10 mouse cellular contexts compared by ENCODE assay signal in the genomic region with DNA sequence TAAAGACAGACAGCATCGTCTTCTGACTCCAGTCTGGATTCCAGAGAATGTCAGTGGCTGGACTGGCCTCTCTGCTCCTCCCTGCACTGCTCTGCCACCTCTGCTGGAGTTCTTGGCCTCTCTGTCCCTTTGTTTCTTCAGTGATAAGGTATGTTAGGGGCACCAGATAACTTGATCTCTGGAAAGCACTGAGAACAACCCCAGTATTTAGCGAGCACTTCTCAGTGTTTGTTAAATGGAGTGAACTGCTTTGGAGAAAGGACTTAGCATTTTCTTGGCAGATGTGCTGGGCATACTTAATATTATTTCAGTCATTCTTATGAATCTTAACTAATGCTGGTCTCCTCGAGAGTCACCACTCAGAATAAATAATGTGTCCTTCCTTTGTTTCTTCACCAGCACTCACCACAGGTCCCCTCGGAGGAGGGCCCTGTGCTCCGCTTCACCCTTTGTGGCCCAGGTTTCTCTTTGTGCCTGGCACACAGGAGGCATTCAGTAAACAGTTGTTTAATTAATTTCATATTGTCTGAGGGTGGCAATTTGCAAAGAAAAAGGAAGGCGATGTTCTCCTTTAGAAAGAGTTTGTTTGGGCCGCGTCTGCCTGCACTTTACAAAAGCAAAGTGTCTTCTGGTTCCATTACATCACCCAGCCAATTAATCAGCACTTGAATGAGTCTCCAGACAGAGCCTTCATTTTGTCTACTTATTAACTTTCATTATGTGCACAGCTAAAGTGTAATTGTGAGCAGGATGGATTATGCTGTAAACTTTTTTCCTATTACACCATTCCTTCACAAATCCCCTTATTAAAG.
A peak's percentile ranks its signal among the peaks of the same experiment; 100 is the strongest.
DNase-seq lines count a peak whose midpoint lies in the region; ATAC-seq and TF ChIP-seq lines count a peak whose summit lies in the region.
"Had no signal": no experiment of that assay in that cellular context is flagged by ENCODE, and none has a peak within 500 bp of the region (broad histone marks: within the 10 kb centered on the region; RNA-seq: fewer than 3 reads in every experiment).

No protein-coding gene starts in this region.

- H3K36me3 ChIP-seq in kidney, embryonic 16.5 days (ENCODE audit: insufficient read depth, low read length) = no peaks in the 10 kb centered on the region
- no peaks in the 10 kb centered on the region for H3K36me3 ChIP-seq in forebrain, embryonic 13.5 days (ENCODE audit: poor library complexity, severe bottlenecking)
- no peaks in the 10 kb centered on the region for H3K36me3 ChIP-seq in hindbrain, embryonic 13.5 days
- H3K36me3 ChIP-seq in neural tube, embryonic 13.5 days = no peaks in the 10 kb centered on the region
- no peaks in the 10 kb centered on the region for H3K36me3 ChIP-seq in intestine, postnatal 0 days (ENCODE audit: control insufficient read depth, insufficient read depth)
- H3K36me3 ChIP-seq: embryonic facial prominence, embryonic 12.5 days had no signal

- no peak overlapping the region for H3K4me3 ChIP-seq in kidney, embryonic 16.5 days (ENCODE audit: low read length)
- no peak overlapping the region for H3K4me3 ChIP-seq in forebrain, embryonic 13.5 days
- H3K4me3 ChIP-seq in hindbrain, embryonic 13.5 days = no peak overlapping the region
- no peak overlapping the region for H3K4me3 ChIP-seq in neural tube, embryonic 13.5 days
- H3K4me3 ChIP-seq in intestine, postnatal 0 days (ENCODE audit: low read depth, low read length) = no peak overlapping the region
- H3K4me3 ChIP-seq: embryonic facial prominence, embryonic 12.5 days had no signal

- WGBS in kidney, embryonic 16.5 days = 29% methylated on average over 8 of the region's 8 CpGs
- 5% methylated on average over 8 of the region's 8 CpGs for WGBS in forebrain, embryonic 13.5 days
- WGBS in hindbrain, embryonic 13.5 days = 9% methylated on average over 8 of the region's 8 CpGs
- 11% methylated on average over 8 of the region's 8 CpGs for WGBS in neural tube, embryonic 13.5 days
- WGBS in intestine, postnatal 0 days = 34% methylated on average over 8 of the region's 8 CpGs

- H3K27ac ChIP-seq in kidney, embryonic 16.5 days (ENCODE audit: low read length) = no peak overlapping the region
- H3K27ac ChIP-seq in forebrain, embryonic 13.5 days = peak overlapping the region; percentile 37; the same call in 1 of the 2 replicates
- no peak overlapping the region for H3K27ac ChIP-seq in hindbrain, embryonic 13.5 days
- 0 out of 2 replicates have a peak overlapping the region, but pooled peaks have one; percentile 18 for H3K27ac ChIP-seq in neural tube, embryonic 13.5 days (replicated peaks)
- H3K27ac ChIP-seq in intestine, postnatal 0 days (ENCODE audit: low read depth, low read length) = no peak overlapping the region
- H3K27ac ChIP-seq: embryonic facial prominence, embryonic 12.5 days; macrophage had no signal

- peaks cover 13% of the 10 kb centered on the region for H3K27me3 ChIP-seq in kidney, embryonic 16.5 days (ENCODE audit: insufficient read depth, low read length)
- H3K27me3 ChIP-seq in forebrain, embryonic 13.5 days = peaks cover 70% of the 10 kb centered on the region
- H3K27me3 ChIP-seq in hindbrain, embryonic 13.5 days = peaks cover 16% of the 10 kb centered on the region
- H3K27me3 ChIP-seq in neural tube, embryonic 13.5 days = peaks cover 37% of the 10 kb centered on the region
- H3K27me3 ChIP-seq in intestine, postnatal 0 days (replicated peaks; ENCODE audit: control insufficient read depth, insufficient read depth, low read length) = no peaks in the 10 kb centered on the region
- H3K27me3 ChIP-seq: embryonic facial prominence, embryonic 12.5 days had no signal

- no peaks in the 10 kb centered on the region for H3K9me3 ChIP-seq in kidney, embryonic 16.5 days (ENCODE audit: low read length)
- H3K9me3 ChIP-seq in forebrain, embryonic 13.5 days (replicated peaks) = no peaks in the 10 kb centered on the region
- H3K9me3 ChIP-seq in hindbrain, embryonic 13.5 days = no peaks in the 10 kb centered on the region
- H3K9me3 ChIP-seq in neural tube, embryonic 13.5 days = no peaks in the 10 kb centered on the region
- no peaks in the 10 kb centered on the region for H3K9me3 ChIP-seq in intestine, postnatal 0 days (ENCODE audit: control insufficient read depth)
- H3K9me3 ChIP-seq: embryonic facial prominence, embryonic 12.5 days had no signal

- no peak overlapping the region for H3K9ac ChIP-seq in kidney, embryonic 16.5 days (replicated peaks; ENCODE audit: low read length)
- H3K9ac ChIP-seq in forebrain, embryonic 13.5 days = 0 out of 2 replicates have a peak overlapping the region, but pooled peaks have one; percentile 17
- H3K9ac ChIP-seq in hindbrain, embryonic 13.5 days = no peak overlapping the region
- H3K9ac ChIP-seq in neural tube, embryonic 13.5 days = no peak overlapping the region
- H3K9ac ChIP-seq in intestine, postnatal 0 days (ENCODE audit: low read depth, low read length) = no peak overlapping the region
- H3K9ac ChIP-seq: embryonic facial prominence, embryonic 12.5 days had no signal

- peak; percentile 47; the same call in 1 of the 2 replicates for ATAC-seq in kidney, embryonic 16.5 days (ENCODE audit: low FRiP score, low TSS enrichment)
- ATAC-seq in forebrain, embryonic 13.5 days = peak; percentile 86
- ATAC-seq in hindbrain, embryonic 13.5 days (ENCODE audit: low FRiP score) = peak; percentile 75
- ATAC-seq in neural tube, embryonic 13.5 days (ENCODE audit: low read depth) = peak; percentile 51; the same call in 1 of the 2 replicates
- ATAC-seq in intestine, postnatal 0 days = no peak

- TF ChIP-seq CTCF in intestine, postnatal 0 days (IDR thresholded peaks at IDR 0.05; ENCODE audit: low read depth) = no peak

- DNase-seq in kidney, adult 18-20 months = no peak
- DNase-seq in cerebellum, postnatal 36 days = no peak
- DNase-seq: heart, postnatal 4 days had no signal

- H3K4me1 ChIP-seq in kidney, embryonic 16.5 days (ENCODE audit: insufficient read depth, low read length) = peaks cover 7% of the 10 kb centered on the region; the same call in 1 of the 2 replicates
- peaks cover 24% of the 10 kb centered on the region for H3K4me1 ChIP-seq in forebrain, embryonic 13.5 days
- peaks cover 13% of the 10 kb centered on the region for H3K4me1 ChIP-seq in hindbrain, embryonic 13.5 days (replicated peaks)
- H3K4me1 ChIP-seq in neural tube, embryonic 13.5 days (replicated peaks) = peaks cover 15% of the 10 kb centered on the region
- H3K4me1 ChIP-seq in intestine, postnatal 0 days (replicated peaks; ENCODE audit: control insufficient read depth, insufficient read depth, low read length) = no peaks in the 10 kb centered on the region
- H3K4me1 ChIP-seq: embryonic facial prominence, embryonic 12.5 days had no signal

- H3K4me2 ChIP-seq in kidney, embryonic 16.5 days (replicated peaks; ENCODE audit: low read depth, low read length) = no peak overlapping the region
- peak overlapping the region; percentile 17 for H3K4me2 ChIP-seq in forebrain, embryonic 13.5 days
- H3K4me2 ChIP-seq in hindbrain, embryonic 13.5 days = no peak overlapping the region
- no peak overlapping the region for H3K4me2 ChIP-seq in neural tube, embryonic 13.5 days
- H3K4me2 ChIP-seq in intestine, postnatal 0 days (replicated peaks; ENCODE audit: low read depth) = no peak overlapping the region
- H3K4me2 ChIP-seq: embryonic facial prominence, embryonic 12.5 days had no signal

Comparison
In these comparisons a context has a peak if more than half of its experiments do, and no peak if none do; other contexts are left out.
1. H3K27ac ChIP-seq: peak in forebrain, embryonic 13.5 days (single experiment) and neural tube, embryonic 13.5 days (single experiment); none in kidney, embryonic 16.5 days (single experiment), hindbrain, embryonic 13.5 days (single experiment) and intestine, postnatal 0 days (single experiment).